Mouse (Mus musculus): ENCODE measurements around the gene Atp6v1g1. TPM values are rescaled to one million over a fixed set of nuclear protein-coding genes. Genes with fewer than 3 reads are reported as not detected.

The Atp6v1g1 gene
- polyA plus RNA-seq (2015; fragmentation: Nextera tagmentation; extraction: Ambion mirVana) = 317 and 318 TPM in 2 replicates

GRCm38 (mm10) chr4:63544494-63545230 is at the start of gene Atp6v1g1:
Atp6v1g1 (plus strand) TSS chr4:63544772.
- peak within 1 kb of the TSS; percentile 96 for H3K9ac ChIP-seq
- no peaks in the 10 kb centered on the region for H3K27me3 ChIP-seq
- H3K36me3 ChIP-seq = peaks cover 18% of the 10 kb centered on the region
- peak; percentile 96 for ATAC-seq (ENCODE audit: low FRiP score, low read depth)
- peak within 1 kb of the TSS; percentile 86 for H3K27ac ChIP-seq
- under 1% methylated on average over 57 of the region's 57 CpGs for WGBS
- no peaks in the 10 kb centered on the region for H3K9me3 ChIP-seq
- H3K4me3 ChIP-seq = peak within 1 kb of the TSS; percentile 89
- H3K4me1 ChIP-seq = peaks cover 30% of the 10 kb centered on the region
- peak within 1 kb of the TSS; percentile 84 for H3K4me2 ChIP-seq (replicated peaks)

GRCm38 (mm10) chr4:63494967-63495914 is 49.3 kb upstream of the Atp6v1g1 start:
- peak; percentile 48 for ATAC-seq (ENCODE audit: low FRiP score, low read depth)
- peaks cover 46% of the 10 kb centered on the region for H3K4me1 ChIP-seq
- peak overlapping the region; percentile 81 for H3K9ac ChIP-seq
- WGBS = under 1% methylated on average over 95 of the region's 107 CpGs
- H3K9me3 ChIP-seq = no peaks in the 10 kb centered on the region
- peak overlapping the region; percentile 67 for H3K27ac ChIP-seq
- no peaks in the 10 kb centered on the region for H3K36me3 ChIP-seq
- peak overlapping the region; percentile 90 for H3K4me2 ChIP-seq (replicated peaks)
- peaks cover 11% of the 10 kb centered on the region; the same call in 1 of the 2 replicates for H3K27me3 ChIP-seq
- peak overlapping the region; percentile 76 for H3K4me3 ChIP-seq

- Histone ChIP-seq H3K9ac (peak within 1 kb of the TSS; percentile 81), H3K4me1 (peaks cover 41% of the 10 kb centered on the region), H3K36me3 (no peaks in the 10 kb centered on the region), H3K4me3 (peak within 1 kb of the TSS; percentile 76), H3K27ac (peak within 1 kb of the TSS; percentile 67), H3K4me2 (replicated peaks) (peak within 1 kb of the TSS; percentile 90), H3K27me3 (peaks cover 15% of the 10 kb centered on the region), H3K9me3 (no peaks in the 10 kb centered on the region)
- peak; percentile 82 for ATAC-seq (ENCODE audit: low FRiP score, low read depth)
- 0% methylated on average over 26 of the region's 34 CpGs for WGBS
Measured at GRCm38 (mm10) chr4:63495915-63496278, 48.7 kb upstream of the Atp6v1g1 start, which contains the start of gene Whrn. Whrn (minus strand) TSS chr4:63495991.

GRCm38 (mm10) chr4:63496312-63496711 is 48.3 kb upstream of the Atp6v1g1 start:
- Histone ChIP-seq H3K9ac (peak overlapping the region; percentile 81), H3K4me3 (peak overlapping the region; percentile 76), H3K27ac (no peak overlapping the region; the same call in 1 of the 2 replicates), H3K4me1 (peaks cover 41% of the 10 kb centered on the region), H3K36me3 (no peaks in the 10 kb centered on the region), H3K9me3 (no peaks in the 10 kb centered on the region), H3K27me3 (peaks cover 17% of the 10 kb centered on the region), H3K4me2 (replicated peaks) (peak overlapping the region; percentile 90)
- peak; percentile 10; the same call in 1 of the 2 replicates for ATAC-seq (ENCODE audit: low FRiP score, low read depth)
- 11% methylated on average over 6 of the region's 6 CpGs for WGBS

GRCm38 (mm10) chr4:63498346-63498745 is 46.2 kb upstream of the Atp6v1g1 start:
- Histone ChIP-seq H3K27me3 (peaks cover 17% of the 10 kb centered on the region), H3K27ac (no peak overlapping the region), H3K9me3 (no peaks in the 10 kb centered on the region), H3K4me2 (replicated peaks) (no peak overlapping the region), H3K36me3 (no peaks in the 10 kb centered on the region), H3K9ac (no peak overlapping the region), H3K4me3 (no peak overlapping the region), H3K4me1 (peaks cover 29% of the 10 kb centered on the region)
- WGBS = 38% methylated on average over 3 of the region's 3 CpGs
- no peak for ATAC-seq (ENCODE audit: low FRiP score, low read depth)

- no peak overlapping the region for H3K9ac ChIP-seq
- peaks cover 8% of the 10 kb centered on the region for H3K4me1 ChIP-seq
- no peak overlapping the region for H3K27ac ChIP-seq
- H3K4me3 ChIP-seq = no peak overlapping the region
- no peak overlapping the region for H3K4me2 ChIP-seq (replicated peaks)
- no peak for ATAC-seq (ENCODE audit: low FRiP score, low read depth)
- H3K9me3 ChIP-seq = no peaks in the 10 kb centered on the region
- H3K36me3 ChIP-seq = no peaks in the 10 kb centered on the region
- WGBS = 58% methylated on average over 5 of the region's 5 CpGs
- peaks cover 6% of the 10 kb centered on the region for H3K27me3 ChIP-seq
Measured at GRCm38 (mm10) chr4:63501050-63501449, 43.5 kb upstream of the Atp6v1g1 start.

- no peak overlapping the region for H3K4me3 ChIP-seq
- no peak overlapping the region for H3K4me2 ChIP-seq (replicated peaks)
- WGBS = 78% methylated on average over 5 of the region's 5 CpGs
- no peak overlapping the region for H3K27ac ChIP-seq
- no peak for ATAC-seq (ENCODE audit: low FRiP score, low read depth)
- no peaks in the 10 kb centered on the region for H3K4me1 ChIP-seq
- no peaks in the 10 kb centered on the region for H3K36me3 ChIP-seq
- H3K27me3 ChIP-seq = peaks cover 6% of the 10 kb centered on the region
- H3K9me3 ChIP-seq = no peaks in the 10 kb centered on the region
- no peak overlapping the region for H3K9ac ChIP-seq
Measured at GRCm38 (mm10) chr4:63503949-63504348, 40.6 kb upstream of the Atp6v1g1 start.

- H3K9me3 ChIP-seq = no peaks in the 10 kb centered on the region
- ATAC-seq (ENCODE audit: low FRiP score, low read depth) = no peak
- H3K27me3 ChIP-seq = no peaks in the 10 kb centered on the region
- H3K36me3 ChIP-seq = no peaks in the 10 kb centered on the region
- no peak overlapping the region for H3K4me3 ChIP-seq
- H3K4me1 ChIP-seq = no peaks in the 10 kb centered on the region
- H3K4me2 ChIP-seq (replicated peaks) = no peak overlapping the region
- no peak overlapping the region for H3K27ac ChIP-seq
- no peak overlapping the region for H3K9ac ChIP-seq
- 74% methylated on average over 5 of the region's 5 CpGs for WGBS
Measured at GRCm38 (mm10) chr4:63507478-63507877, 37.1 kb upstream of the Atp6v1g1 start.

- no peaks in the 10 kb centered on the region for H3K36me3 ChIP-seq
- 23% methylated on average over 4 of the region's 4 CpGs for WGBS
Measured at GRCm38 (mm10) chr4:63508232-63508631, 36.3 kb upstream of the Atp6v1g1 start.

GRCm38 (mm10) chr4:63512921-63513320 is 31.7 kb upstream of the Atp6v1g1 start:
- H3K27me3 ChIP-seq = no peaks in the 10 kb centered on the region
- WGBS = 65% methylated on average over 2 of the region's 2 CpGs

More at GRCm38 (mm10) chr4:63508232-63508631, 36.3 kb upstream of the Atp6v1g1 start:
- H3K4me3 ChIP-seq = no peak overlapping the region
- H3K4me2 ChIP-seq (replicated peaks) = no peak overlapping the region
- ATAC-seq (ENCODE audit: low FRiP score, low read depth) = no peak
- no peaks in the 10 kb centered on the region for H3K9me3 ChIP-seq
- H3K27ac ChIP-seq = no peak overlapping the region
- H3K9ac ChIP-seq = no peak overlapping the region
- H3K4me1 ChIP-seq = 0 out of 2 replicates have a peak, but pooled peaks cover 5% of the 10 kb centered on the region
- no peaks in the 10 kb centered on the region for H3K27me3 ChIP-seq

GRCm38 (mm10) chr4:63514454-63514984 is 30.1 kb upstream of the Atp6v1g1 start:
- H3K9me3 ChIP-seq = no peaks in the 10 kb centered on the region
- H3K4me2 ChIP-seq (replicated peaks) = no peak overlapping the region
- peaks cover 12% of the 10 kb centered on the region for H3K4me1 ChIP-seq
- no peaks in the 10 kb centered on the region for H3K36me3 ChIP-seq
- no peak overlapping the region for H3K9ac ChIP-seq
- 66% methylated on average over 4 of the region's 4 CpGs for WGBS
- no peak overlapping the region for H3K4me3 ChIP-seq
- no peaks in the 10 kb centered on the region for H3K27me3 ChIP-seq
- ATAC-seq (ENCODE audit: low FRiP score, low read depth) = no peak
- no peak overlapping the region for H3K27ac ChIP-seq

More at GRCm38 (mm10) chr4:63512921-63513320, 31.7 kb upstream of the Atp6v1g1 start:
- Histone ChIP-seq H3K36me3 (no peaks in the 10 kb centered on the region), H3K4me3 (no peak overlapping the region), H3K27ac (no peak overlapping the region), H3K4me1 (peaks cover 12% of the 10 kb centered on the region), H3K9me3 (no peaks in the 10 kb centered on the region), H3K4me2 (replicated peaks) (no peak overlapping the region), H3K9ac (no peak overlapping the region)
- ATAC-seq (ENCODE audit: low FRiP score, low read depth) = no peak
